Mouse (Mus musculus): ENCODE measurements around the gene Stub1.

DNA sequence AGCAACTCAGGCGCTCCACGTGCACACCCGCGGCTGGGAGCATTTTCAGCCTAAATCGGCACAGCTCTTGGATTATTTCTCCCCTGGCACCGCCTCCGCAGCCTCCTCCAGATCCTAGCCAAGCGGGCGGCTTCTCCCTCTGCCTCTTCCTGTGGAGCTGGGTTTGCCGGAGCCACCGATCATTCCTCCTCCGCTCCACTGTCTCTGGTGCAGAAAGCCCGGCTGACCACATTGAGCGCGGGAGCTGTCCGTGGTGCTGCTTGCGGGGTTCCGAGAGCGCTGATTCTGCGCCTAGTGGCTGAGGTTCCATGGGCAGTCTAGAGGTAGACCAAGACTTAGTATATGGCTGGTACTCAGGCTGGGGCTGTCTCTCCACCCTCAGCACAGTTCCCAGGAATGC, 19.7 kb downstream of the Stub1 start:
- TF ChIP-seq POLR2A (IDR thresholded peaks at IDR 0.05; ENCODE audit: borderline replicate concordance, insufficient read depth, low read length) (no peak), CTCF (IDR thresholded peaks at IDR 0.05; ENCODE audit: borderline replicate concordance, insufficient read depth, low read depth, low read length) (peak; percentile 52; the same call in 1 of the 2 replicates)

All from cerebellum, adult 2 months (tissue).